Mouse (Mus musculus) small intestine, adult 2 months (tissue): ENCODE data around the gene Nkrf.

Experiments used
- CTCF ChIP-seq: fragments of 200-500 bp; IDR thresholded peaks from 2 replicates; pipeline ENCODE4 v1.5.1; 2012; ENCODE audit warnings: low read depth, mild to moderate bottlenecking, control low read depth, inconsistent platforms, low read length, moderate library complexity, mixed read lengths; ENCODE audit not compliant: insufficient replicate concordance, insufficient read length; ENCODE audit errors: extremely low read depth
- POLR2A ChIP-seq: fragments of 200-500 bp; IDR thresholded peaks from 2 replicates; pipeline ENCODE4 v1.6.1; 2012; ENCODE audit warnings: low read depth, mild to moderate bottlenecking, control low read depth, inconsistent platforms, low read length, moderate library complexity

GRCm38 (mm10) chrX:36921346-36921745, 18.6 kb upstream of the Nkrf start:
- no peak for TF ChIP-seq CTCF
- TF ChIP-seq POLR2A = no peak
